Mouse (Mus musculus) kidney, adult 2 months (tissue): ENCODE results near the gene Col8a2. TPM values are rescaled to one million over a fixed set of nuclear protein-coding genes. Genes with fewer than 3 reads are reported as not detected.

Experiments used
- DNase-seq: peaks from one replicate; pipeline ENCODE4 v3.0.0; 2021
- H3K27ac ChIP-seq: fragments of 200-500 bp; 2 replicates; pipeline ENCODE4 v1.5.1; 2012; ENCODE audit warnings: low read depth, low read length, control low read depth, inconsistent platforms; ENCODE audit not compliant: insufficient read depth
- H3K27me3 ChIP-seq: fragments of 200-500 bp; replicated peaks from 2 replicates; pipeline ENCODE4 v1.6.1; 2012; ENCODE audit warnings: mild to moderate bottlenecking, moderate library complexity, low read length, inconsistent platforms; ENCODE audit not compliant: control insufficient read depth, insufficient read depth
- H3K36me3 ChIP-seq: fragments of 200-500 bp; 2 replicates; pipeline ENCODE4 v1.6.1; 2012; ENCODE audit warnings: mild to moderate bottlenecking, moderate library complexity, low read length, inconsistent platforms; ENCODE audit not compliant: control insufficient read depth, insufficient read depth
- H3K4me1 ChIP-seq: fragments of 200-500 bp; 2 replicates; pipeline ENCODE4 v1.6.1; 2011; ENCODE audit warnings: low read length; ENCODE audit not compliant: control insufficient read depth, insufficient read depth
- H3K4me3 ChIP-seq: fragments of 200-500 bp; 2 replicates; pipeline ENCODE4 v1.5.1; 2011; ENCODE audit warnings: mild to moderate bottlenecking, low read depth, low read length, control low read depth; ENCODE audit not compliant: insufficient read depth
- CTCF ChIP-seq: fragments of 200-500 bp; conservative IDR thresholded peaks from 2 replicates; pipeline ENCODE4 v1.5.1; 2011; ENCODE audit warnings: low read depth, mild to moderate bottlenecking, control low read depth, low read length, moderate library complexity, mixed read lengths; ENCODE audit not compliant: insufficient read depth, insufficient read length
- POLR2A ChIP-seq: fragments of 200-500 bp; IDR thresholded peaks from one replicate; pipeline ENCODE4 v1.6.1; 2011; ENCODE audit warnings: low read depth, low read length, control low read depth
- WGBS: fragments of 180-500 bp; shearing (Covaris S2); methylation state at CpG from one replicate; pipeline ENCODE4 v1.1.7; 2018; 5-methylcytosine and 5-hydroxymethylcytosine counted together
- polyA plus RNA-seq: library from polyadenylated mRNA; depleted of rRNA; stranded (reverse); fragments of >200 nt; gene quantifications from 2 replicates; pipeline ENCODE4 v1.2.3, GENCODE M21; 2012

Gene Col8a2
- polyA plus RNA-seq, 1 experiment, result 0.31 TPM

GRCm38 (mm10) chr4:126278961-126279360 lies 7.6 kb upstream of the Col8a2 start:
- WGBS, result 73% methylated on average over 9 of the region's 9 CpGs
- Histone ChIP-seq H3K4me3 (no peak overlapping the region), H3K27me3 (no peaks in the 10 kb centered on the region), H3K4me1 (no peaks in the 10 kb centered on the region), H3K27ac (no peak overlapping the region), H3K36me3 (no peaks in the 10 kb centered on the region; the same call in 1 of the 2 replicates)
- no peak for DNase-seq
- no peak for TF ChIP-seq CTCF

DNA sequence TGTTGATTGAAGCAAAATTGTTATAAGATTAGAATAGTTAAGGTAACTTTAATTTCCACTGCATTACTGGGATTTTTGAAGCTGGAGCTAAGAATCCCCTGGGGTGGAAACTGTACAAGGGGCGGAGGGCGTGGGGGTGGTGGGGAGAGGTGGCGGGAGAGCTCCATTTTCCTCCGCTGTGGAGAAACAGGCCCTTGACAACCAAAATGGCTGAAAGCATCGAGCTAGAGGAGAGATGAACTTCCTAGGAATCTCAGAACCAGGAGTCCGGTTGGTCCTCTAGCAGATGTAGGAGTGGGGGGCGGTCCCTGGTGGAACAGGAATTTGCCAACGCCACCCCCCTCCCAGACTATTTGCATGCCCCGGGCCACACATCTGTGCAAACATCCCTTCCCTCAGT lies 4.9 kb upstream of the Col8a2 start:
- H3K27me3 ChIP-seq, result no peaks in the 10 kb centered on the region
- no peak for DNase-seq
- H3K4me3 ChIP-seq, result no peak overlapping the region
- TF ChIP-seq POLR2A (no peak), CTCF (no peak)
- no peak overlapping the region for H3K27ac ChIP-seq
- 74% methylated on average over 9 of the region's 9 CpGs for WGBS
- H3K4me1 ChIP-seq, result no peaks in the 10 kb centered on the region
- no peaks in the 10 kb centered on the region for H3K36me3 ChIP-seq

DNA sequence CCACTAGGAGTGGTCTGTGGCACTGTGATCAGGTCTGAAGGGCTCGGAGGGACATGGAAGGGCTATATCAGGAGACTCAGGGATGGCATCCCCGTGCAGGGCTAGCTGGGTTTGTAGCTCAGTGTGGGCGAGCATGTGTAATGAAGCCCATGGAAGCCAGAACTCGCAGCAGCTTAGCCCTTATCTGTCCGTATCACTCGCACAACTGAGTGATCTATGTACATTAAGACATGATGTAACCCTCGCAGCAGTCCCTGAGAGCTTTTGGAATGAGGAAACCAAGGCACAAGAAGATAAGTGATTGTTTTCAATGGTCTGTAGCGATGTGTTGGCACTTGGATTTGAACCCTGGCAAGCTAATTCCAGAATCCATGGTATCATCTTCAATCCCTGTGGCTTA lies 3.0 kb upstream of the Col8a2 start:
- Histone ChIP-seq H3K27me3 (no peaks in the 10 kb centered on the region), H3K4me3 (no peak overlapping the region), H3K27ac (no peak overlapping the region), H3K36me3 (no peaks in the 10 kb centered on the region), H3K4me1 (no peaks in the 10 kb centered on the region)
- WGBS, result 93% methylated on average over 8 of the region's 8 CpGs
- DNase-seq, result no peak
- TF ChIP-seq POLR2A (no peak), CTCF (no peak)

DNA sequence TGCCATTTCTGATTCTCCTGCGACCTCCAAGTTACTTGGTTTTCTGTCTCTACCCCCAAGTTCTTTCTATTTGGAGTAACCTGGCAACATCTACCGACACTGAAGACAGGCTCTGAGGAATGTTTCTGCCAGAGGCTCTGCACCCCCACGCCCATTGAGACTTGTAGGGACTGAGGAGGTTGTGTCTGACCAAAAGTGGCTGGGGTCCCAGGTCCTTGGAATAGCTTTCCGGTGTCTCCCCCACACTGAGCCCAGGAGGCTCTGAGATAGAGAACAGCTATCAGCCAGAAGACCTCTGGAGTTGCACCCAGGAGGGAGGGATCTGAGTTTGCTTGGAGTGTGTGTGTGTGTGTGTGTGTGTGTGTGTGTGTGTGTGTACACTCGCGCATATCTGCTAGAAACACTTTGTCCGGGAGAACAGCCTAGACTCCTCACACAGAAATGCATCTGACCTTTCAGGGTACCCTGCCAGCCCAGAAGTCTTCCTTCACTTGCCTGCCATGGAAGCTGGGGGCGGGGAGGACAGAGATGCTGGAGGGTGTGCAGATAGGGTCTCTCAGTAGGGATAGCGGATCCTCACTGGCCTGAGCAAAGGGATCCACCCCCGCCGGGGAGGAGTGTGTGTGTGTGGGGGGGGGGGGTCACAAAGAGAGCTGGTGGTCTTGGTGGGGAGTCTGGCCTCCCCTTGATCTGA lies 856 bp downstream of the Col8a2 start:
- DNase-seq, result no peak
- H3K36me3 ChIP-seq, result no peaks in the 10 kb centered on the region
- no peak overlapping the region for H3K4me3 ChIP-seq
- no peaks in the 10 kb centered on the region for H3K4me1 ChIP-seq
- H3K27ac ChIP-seq, result no peak overlapping the region
- WGBS, result 34% methylated on average over 11 of the region's 11 CpGs
- H3K27me3 ChIP-seq, result no peaks in the 10 kb centered on the region
- TF ChIP-seq CTCF (no peak), POLR2A (no peak)

DNA sequence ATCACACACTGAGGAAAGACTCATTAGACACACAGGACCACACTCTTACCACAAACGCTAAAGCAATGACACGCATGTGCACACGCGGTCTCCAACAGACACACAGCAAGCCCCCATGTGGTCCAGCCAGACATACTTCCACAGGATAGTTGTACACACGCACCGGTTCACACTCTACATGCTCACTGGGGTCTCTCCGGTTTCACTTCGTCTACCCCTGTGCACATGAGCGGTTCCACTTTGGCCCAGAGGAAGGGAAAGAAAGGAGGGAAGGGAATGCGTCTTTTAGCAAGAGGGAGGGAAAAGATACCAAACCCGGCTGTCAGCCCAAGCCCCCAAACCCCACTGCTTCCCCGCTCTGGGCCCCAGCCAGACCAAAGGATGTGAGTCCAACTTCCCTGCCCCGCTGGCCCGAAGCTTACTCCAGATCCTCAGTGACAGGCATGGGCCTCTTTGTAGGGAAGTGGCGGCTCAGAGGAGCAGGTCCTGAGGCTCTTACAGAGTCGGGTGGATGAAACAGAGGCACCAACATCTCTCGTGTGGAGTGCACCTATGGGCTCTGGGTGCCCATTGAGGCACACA lies 1.6 kb downstream of the Col8a2 start:
- no peaks in the 10 kb centered on the region for H3K27me3 ChIP-seq
- H3K4me3 ChIP-seq, result no peak overlapping the region
- TF ChIP-seq POLR2A (no peak), CTCF (no peak)
- no peak overlapping the region for H3K27ac ChIP-seq
- WGBS, result 38% methylated on average over 17 of the region's 17 CpGs
- DNase-seq, result no peak
- no peaks in the 10 kb centered on the region for H3K36me3 ChIP-seq
- H3K4me1 ChIP-seq, result no peaks in the 10 kb centered on the region

- no peaks in the 10 kb centered on the region for H3K27me3 ChIP-seq
- DNase-seq, result no peak
- H3K27ac ChIP-seq, result no peak overlapping the region
- no peak overlapping the region for H3K4me3 ChIP-seq
- 91% methylated on average over 8 of the region's 8 CpGs for WGBS
- no peak for TF ChIP-seq POLR2A
- no peak for TF ChIP-seq CTCF
- no peaks in the 10 kb centered on the region for H3K36me3 ChIP-seq
- H3K4me1 ChIP-seq, result no peaks in the 10 kb centered on the region
Measured at GRCm38 (mm10) chr4:126290314-126290713, 3.7 kb downstream of the Col8a2 start.

DNA sequence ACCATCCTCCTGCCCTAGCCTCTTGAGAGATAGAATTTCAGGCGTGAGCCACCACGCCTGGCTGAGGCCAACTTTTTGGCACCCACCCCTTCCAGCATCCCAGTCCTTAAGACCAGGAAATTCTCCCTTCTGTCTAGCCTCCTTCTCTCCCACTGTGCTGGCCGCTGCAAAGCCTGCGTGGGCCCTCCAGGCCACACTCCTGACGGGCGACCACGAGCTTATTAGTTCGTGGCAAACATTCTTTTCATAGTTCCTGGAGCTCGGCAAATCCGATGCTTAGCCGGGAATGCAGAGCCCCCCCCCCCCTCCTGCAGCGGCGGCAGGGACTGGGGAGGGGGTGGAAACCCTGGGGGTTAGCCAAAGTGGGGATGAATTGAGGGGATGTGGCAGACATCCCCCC lies 4.6 kb downstream of the Col8a2 start:
- no peaks in the 10 kb centered on the region for H3K36me3 ChIP-seq
- no peaks in the 10 kb centered on the region for H3K27me3 ChIP-seq
- no peak for DNase-seq
- H3K27ac ChIP-seq, result no peak overlapping the region
- TF ChIP-seq CTCF, result no peak
- no peak for TF ChIP-seq POLR2A
- no peak overlapping the region for H3K4me3 ChIP-seq
- WGBS, result 34% methylated on average over 13 of the region's 13 CpGs
- H3K4me1 ChIP-seq, result no peaks in the 10 kb centered on the region
